Mouse (Mus musculus) midbrain, embryonic 14.5 days (tissue): Measurements from ENCODE around the gene Amz1. TPM values are rescaled to one million over a fixed set of nuclear protein-coding genes. Genes with fewer than 3 reads are reported as not detected.
A peak's percentile ranks its signal among the peaks of the same experiment; 100 is the strongest.

Source experiments
- ATAC-seq: fragments of 200-750 bp; cut with Nextera tagmentation; 2 replicates; pipeline ENCODE4 v1.8.0; 2017; ENCODE audit warnings: moderate number of reproducible peaks, moderate library complexity; ENCODE audit not compliant: low FRiP score, low TSS enrichment
- DNase-seq: peaks from one replicate; pipeline ENCODE4 v3.0.0-alpha.2; 2015
- H3K27ac ChIP-seq: fragments of 300-500 bp; sonication (generic); replicated peaks from 2 replicates; pipeline ENCODE4 v1.5.1; 2014; ENCODE audit warnings: mild to moderate bottlenecking, low read depth, low read length, moderate library complexity
- H3K27me3 ChIP-seq: fragments of 300-500 bp; sonication (generic); 2 replicates; pipeline ENCODE4 v1.6.1; 2014; ENCODE audit warnings: low read length, control low read depth, mixed read lengths; ENCODE audit not compliant: control insufficient read depth, insufficient read depth
- H3K36me3 ChIP-seq: fragments of 300-500 bp; sonication (generic); 2 replicates; pipeline ENCODE4 v1.6.1; 2014; ENCODE audit warnings: low read length, control low read depth; ENCODE audit not compliant: control insufficient read depth, insufficient read depth
- H3K4me1 ChIP-seq: fragments of 300-500 bp; sonication (generic); 2 replicates; pipeline ENCODE4 v1.6.1; 2014; ENCODE audit warnings: mild to moderate bottlenecking, antibody characterized with exemption, low read length, control low read depth; ENCODE audit not compliant: control insufficient read depth, insufficient read depth
- H3K4me2 ChIP-seq: fragments of 300-500 bp; sonication (generic); 2 replicates; pipeline ENCODE4 v1.6.1; 2014; ENCODE audit warnings: mild to moderate bottlenecking, low read length, moderate library complexity
- H3K4me3 ChIP-seq: fragments of 300-500 bp; sonication (generic); replicated peaks from 2 replicates; pipeline ENCODE4 v1.5.1; 2014; ENCODE audit warnings: low read depth, low read length
- H3K9ac ChIP-seq: fragments of 300-500 bp; sonication (generic); replicated peaks from 2 replicates; pipeline ENCODE4 v1.6.1; 2014; ENCODE audit warnings: mild to moderate bottlenecking, low read length, moderate library complexity
- H3K9me3 ChIP-seq: fragments of 300-500 bp; sonication (generic); 2 replicates; pipeline ENCODE4 v1.6.1; 2016; ENCODE audit warnings: low read length, control low read depth, mixed read lengths; ENCODE audit not compliant: control insufficient read depth
- WGBS: fragments of 180-500 bp; shearing (Covaris S2); extraction: QIAGEN DNeasy Blood & Tissue Kit; methylation state at CpG from one replicate; pipeline ENCODE4 v1.1.7; 2014; 5-methylcytosine and 5-hydroxymethylcytosine counted together
- polyA plus RNA-seq: library from polyadenylated mRNA; unstranded; fragments of >200 nt; fragmentation: Nextera tagmentation; extraction: Ambion mirVana; gene quantifications from 2 replicates; pipeline ENCODE4 v1.2.1, GENCODE M21; 2014

Amz1 gene
- 1.9 and 3.1 TPM in 2 replicates for polyA plus RNA-seq

DNA sequence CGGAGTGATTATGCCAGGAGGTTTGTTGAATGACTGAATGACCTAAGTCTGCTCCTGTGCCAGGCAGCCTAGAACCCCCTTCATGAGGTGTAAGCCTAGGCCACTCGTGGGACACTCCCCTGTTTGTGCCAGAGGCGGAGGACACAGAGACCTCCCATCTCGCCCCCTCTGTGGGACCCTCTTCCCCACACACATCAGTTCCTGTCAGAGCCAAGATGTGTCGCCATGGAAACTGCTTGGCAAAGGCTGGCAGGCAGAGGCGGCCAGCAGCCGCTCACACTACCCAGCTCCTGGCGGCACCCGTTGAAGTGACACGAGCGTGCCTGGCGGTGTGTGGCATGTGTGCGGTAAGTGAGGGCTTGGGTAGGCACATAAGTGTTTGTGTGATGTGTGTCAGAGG, at the start of gene Amz1:
Gene Amz1 (plus strand): TSS at position 306 of the 400 bp plus-strand sequence.
- H3K4me1 ChIP-seq = no peaks in the 10 kb centered on the region
- H3K9me3 ChIP-seq = no peaks in the 10 kb centered on the region
- H3K27ac ChIP-seq = no peak within 1 kb of the TSS
- 49% methylated on average over 13 of the region's 13 CpGs for WGBS
- no peaks in the 10 kb centered on the region for H3K27me3 ChIP-seq
- DNase-seq (peak; percentile 82), ATAC-seq (peak; percentile 71)
- peaks cover 5% of the 10 kb centered on the region for H3K36me3 ChIP-seq
- H3K4me2 ChIP-seq = 0 out of 2 replicates have a peak within 1 kb of the TSS, but pooled peaks have one; percentile 8
- no peak within 1 kb of the TSS for H3K9ac ChIP-seq
- H3K4me3 ChIP-seq = no peak within 1 kb of the TSS

DNA sequence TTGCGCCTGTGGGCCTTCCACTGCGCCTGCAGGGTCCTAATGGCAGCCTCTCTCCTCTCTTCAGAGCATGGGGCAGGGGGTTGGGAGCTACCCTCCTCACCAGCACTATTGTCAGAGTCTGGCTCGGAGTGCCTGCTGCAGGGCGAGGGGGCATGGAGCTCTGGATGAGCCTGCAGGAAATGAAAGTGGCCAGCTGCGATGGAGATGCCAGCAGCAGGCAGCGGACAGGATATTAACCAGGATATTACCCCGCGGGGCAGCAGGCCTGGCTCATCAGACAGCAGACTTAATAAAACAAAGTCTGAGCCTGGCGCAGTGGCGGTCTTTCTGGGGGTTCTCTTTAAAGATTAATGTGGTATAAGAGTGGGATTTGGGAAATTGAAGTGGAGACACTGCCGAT, 48.8 kb upstream of the Amz1 start:
- H3K4me3 ChIP-seq = no peak overlapping the region
- no peak overlapping the region for H3K4me2 ChIP-seq
- DNase-seq (peak; percentile 36), ATAC-seq (no peak)
- 0 out of 2 replicates have a peak overlapping the region, but pooled peaks have one; percentile 26 for H3K27ac ChIP-seq
- no peaks in the 10 kb centered on the region for H3K9me3 ChIP-seq
- WGBS = 74% methylated on average over 11 of the region's 11 CpGs
- H3K4me1 ChIP-seq = no peaks in the 10 kb centered on the region
- H3K27me3 ChIP-seq = no peaks in the 10 kb centered on the region
- H3K36me3 ChIP-seq = peaks cover 77% of the 10 kb centered on the region
- H3K9ac ChIP-seq = no peak overlapping the region

DNA sequence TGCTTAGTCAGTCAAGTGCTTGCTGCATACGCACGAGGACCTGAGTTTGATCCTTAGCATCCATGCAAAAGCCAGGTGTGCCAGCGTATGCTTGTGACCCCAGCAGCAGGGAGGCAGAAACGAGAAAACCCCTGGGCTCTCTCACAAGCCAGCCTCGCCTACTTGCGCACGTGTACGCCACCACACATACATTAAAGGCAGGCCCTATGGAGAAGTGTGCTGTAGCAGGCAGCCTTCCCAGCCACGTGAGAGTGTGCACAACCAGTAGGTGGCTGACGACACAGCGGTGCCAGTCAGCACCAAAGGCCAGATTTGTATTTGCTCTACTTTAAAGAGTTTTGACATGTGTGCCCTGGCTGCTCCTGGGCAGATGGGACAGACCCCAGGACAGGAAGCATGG, 48.3 kb upstream of the Amz1 start:
- no peaks in the 10 kb centered on the region for H3K4me1 ChIP-seq
- DNase-seq (no peak), ATAC-seq (no peak)
- no peaks in the 10 kb centered on the region for H3K9me3 ChIP-seq
- WGBS = 92% methylated on average over 11 of the region's 11 CpGs
- no peaks in the 10 kb centered on the region for H3K27me3 ChIP-seq
- H3K9ac ChIP-seq = no peak overlapping the region
- peak overlapping the region; percentile 22; the same call in 1 of the 2 replicates for H3K27ac ChIP-seq
- peaks cover 76% of the 10 kb centered on the region for H3K36me3 ChIP-seq
- no peak overlapping the region for H3K4me2 ChIP-seq
- H3K4me3 ChIP-seq = no peak overlapping the region

DNA sequence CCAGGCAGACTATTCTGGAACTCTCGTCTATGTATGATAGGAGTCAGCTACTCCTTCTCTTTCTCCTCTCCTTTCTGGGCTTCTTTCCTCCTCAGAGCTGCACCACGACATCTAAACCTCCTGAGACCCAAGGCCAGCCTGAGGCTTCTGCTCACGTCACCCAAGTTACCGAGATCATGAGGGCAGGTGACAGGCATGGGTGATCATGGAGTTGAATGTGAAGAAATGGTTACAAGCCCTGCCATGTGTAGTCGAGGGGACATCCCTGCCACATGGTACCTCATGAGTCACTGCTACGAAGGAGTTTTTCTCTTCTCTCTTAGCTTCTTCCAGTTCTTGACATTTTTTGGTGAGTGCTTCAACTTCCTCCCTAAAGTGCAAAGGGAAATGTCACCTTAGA, 46.8 kb upstream of the Amz1 start:
- H3K27ac ChIP-seq = no peak overlapping the region
- no peak overlapping the region for H3K9ac ChIP-seq
- H3K27me3 ChIP-seq = no peaks in the 10 kb centered on the region
- ATAC-seq = no peak
- H3K4me1 ChIP-seq = no peaks in the 10 kb centered on the region
- H3K36me3 ChIP-seq = peaks cover 69% of the 10 kb centered on the region
- H3K4me2 ChIP-seq = no peak overlapping the region
- H3K4me3 ChIP-seq = no peak overlapping the region
- no peak for DNase-seq
- WGBS = 93% methylated on average over 6 of the region's 6 CpGs
- H3K9me3 ChIP-seq = no peaks in the 10 kb centered on the region

DNA sequence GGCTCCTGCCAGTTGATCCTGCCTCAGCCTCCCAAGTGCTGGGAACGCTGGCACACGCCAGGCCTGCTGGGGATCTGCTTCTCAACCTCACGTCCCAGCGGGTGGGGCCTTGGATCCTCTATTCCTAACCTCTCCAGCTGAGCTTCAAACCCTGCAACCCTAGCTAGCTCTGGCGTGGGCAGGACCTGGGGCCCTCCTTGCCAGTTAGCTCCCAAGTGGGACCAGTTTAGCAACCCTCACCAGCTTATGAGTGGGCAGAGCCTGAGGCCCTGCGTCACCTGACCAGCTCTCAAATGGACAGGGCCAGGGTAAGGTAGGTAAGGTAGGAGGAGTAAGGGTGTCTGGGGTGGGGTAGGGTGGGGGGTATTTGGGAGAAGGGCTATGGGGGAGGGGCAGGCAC, 43.9 kb upstream of the Amz1 start:
- WGBS = 84% methylated on average over 6 of the region's 6 CpGs
- ATAC-seq (no peak), DNase-seq (no peak)
- H3K36me3 ChIP-seq = peaks cover 57% of the 10 kb centered on the region
- H3K9me3 ChIP-seq = no peaks in the 10 kb centered on the region
- H3K4me3 ChIP-seq = no peak overlapping the region
- no peak overlapping the region for H3K9ac ChIP-seq
- H3K4me1 ChIP-seq = no peaks in the 10 kb centered on the region
- no peaks in the 10 kb centered on the region for H3K27me3 ChIP-seq
- no peak overlapping the region for H3K27ac ChIP-seq
- no peak overlapping the region for H3K4me2 ChIP-seq

DNA sequence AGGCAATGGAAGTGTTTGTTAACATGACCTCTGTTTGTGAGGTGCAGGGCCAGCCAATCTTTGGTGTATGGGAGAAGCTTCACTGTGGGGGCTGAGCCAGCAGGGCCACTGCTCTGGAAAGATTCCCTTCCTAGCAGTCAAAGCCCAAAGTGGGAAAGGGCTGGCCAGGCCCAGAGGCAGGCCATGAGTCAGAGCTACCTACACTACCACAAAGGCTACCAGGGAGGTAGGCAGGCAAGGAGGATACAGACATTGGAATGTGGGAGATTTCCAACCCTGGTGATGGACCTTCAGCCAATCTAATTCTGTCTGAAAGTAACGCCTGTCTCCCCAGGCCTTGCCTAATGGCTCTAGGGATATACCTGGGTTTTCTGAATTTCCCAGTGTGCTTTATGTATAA, 43.0 kb upstream of the Amz1 start:
- no peak for DNase-seq
- no peak overlapping the region for H3K4me2 ChIP-seq
- ATAC-seq = no peak
- H3K9ac ChIP-seq = no peak overlapping the region
- H3K27me3 ChIP-seq = no peaks in the 10 kb centered on the region
- no peak overlapping the region for H3K4me3 ChIP-seq
- no peaks in the 10 kb centered on the region for H3K4me1 ChIP-seq
- peaks cover 53% of the 10 kb centered on the region for H3K36me3 ChIP-seq
- no peaks in the 10 kb centered on the region for H3K9me3 ChIP-seq
- no peak overlapping the region for H3K27ac ChIP-seq
- 77% methylated on average over 1 of the region's 1 CpGs for WGBS

DNA sequence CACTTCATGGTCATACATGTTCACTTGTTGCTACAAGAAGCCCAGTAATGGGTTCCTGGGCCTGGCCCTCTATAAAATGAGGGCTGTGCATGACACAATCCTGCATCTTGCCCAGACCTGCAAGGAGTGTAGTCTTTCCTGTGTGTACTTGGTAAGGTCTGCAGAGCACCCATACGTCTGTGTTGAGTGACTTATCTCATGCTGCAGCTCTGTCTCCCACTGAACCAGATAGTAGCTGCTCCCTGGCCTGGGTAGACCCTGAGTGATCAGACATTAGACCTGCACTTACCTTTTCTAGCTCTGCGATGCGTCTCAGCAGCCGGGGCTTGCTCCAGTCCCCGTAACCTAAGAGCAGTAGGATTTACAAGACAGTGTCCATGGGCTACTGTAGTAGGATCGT, 41.8 kb upstream of the Amz1 start:
- H3K9me3 ChIP-seq = no peaks in the 10 kb centered on the region
- H3K27ac ChIP-seq = no peak overlapping the region
- H3K4me2 ChIP-seq = no peak overlapping the region
- peaks cover 50% of the 10 kb centered on the region for H3K36me3 ChIP-seq
- no peak overlapping the region for H3K4me3 ChIP-seq
- H3K4me1 ChIP-seq = no peaks in the 10 kb centered on the region
- 94% methylated on average over 6 of the region's 6 CpGs for WGBS
- ATAC-seq = no peak
- DNase-seq = no peak
- H3K27me3 ChIP-seq = no peaks in the 10 kb centered on the region
- H3K9ac ChIP-seq = no peak overlapping the region

DNA sequence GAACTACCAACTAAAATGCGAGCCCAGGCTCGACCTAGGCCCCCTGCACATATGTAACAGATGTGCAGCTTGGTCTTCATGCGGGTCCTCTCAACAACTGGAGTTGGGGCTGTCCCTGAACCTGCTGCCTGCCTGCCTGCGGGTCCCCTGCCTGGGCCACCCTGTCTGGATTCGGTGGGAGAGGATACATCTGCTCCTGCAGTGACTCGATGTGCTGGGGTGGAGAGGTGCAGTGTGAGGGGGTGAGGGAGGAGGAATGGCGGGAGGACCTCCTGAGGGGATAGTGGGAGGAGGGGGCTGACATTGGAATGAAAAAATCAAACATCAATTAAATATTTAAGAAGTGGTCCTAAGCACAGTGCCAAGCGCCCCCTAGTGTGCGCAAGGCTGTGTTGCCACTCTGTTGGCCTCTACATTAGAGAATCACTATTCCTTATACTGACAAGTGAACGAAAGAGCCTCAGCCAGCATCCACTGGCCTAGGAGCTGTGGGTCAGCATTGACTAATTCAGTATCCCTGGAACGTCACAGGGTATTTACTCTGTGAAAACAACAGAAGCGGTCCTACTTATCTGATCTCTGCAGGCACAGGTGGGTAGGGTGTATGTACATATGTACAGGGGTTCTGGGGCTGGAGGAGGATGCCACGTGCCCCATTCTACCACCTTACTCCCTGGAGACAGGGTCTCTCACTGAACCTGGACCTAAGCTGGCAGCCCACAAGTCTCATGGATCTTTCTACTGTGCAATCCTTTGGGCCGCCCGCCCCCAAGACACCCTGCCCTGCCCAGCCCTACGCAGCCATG, 39.4 kb upstream of the Amz1 start:
- Histone ChIP-seq H3K4me2 (no peak overlapping the region), H3K9me3 (no peaks in the 10 kb centered on the region), H3K27ac (no peak overlapping the region), H3K27me3 (no peaks in the 10 kb centered on the region), H3K36me3 (peaks cover 49% of the 10 kb centered on the region), H3K9ac (no peak overlapping the region), H3K4me1 (no peaks in the 10 kb centered on the region), H3K4me3 (no peak overlapping the region)
- peak; percentile 87 for DNase-seq
- 57% methylated on average over 16 of the region's 16 CpGs for WGBS
- peak; percentile 50; the same call in 1 of the 2 replicates for ATAC-seq

DNA sequence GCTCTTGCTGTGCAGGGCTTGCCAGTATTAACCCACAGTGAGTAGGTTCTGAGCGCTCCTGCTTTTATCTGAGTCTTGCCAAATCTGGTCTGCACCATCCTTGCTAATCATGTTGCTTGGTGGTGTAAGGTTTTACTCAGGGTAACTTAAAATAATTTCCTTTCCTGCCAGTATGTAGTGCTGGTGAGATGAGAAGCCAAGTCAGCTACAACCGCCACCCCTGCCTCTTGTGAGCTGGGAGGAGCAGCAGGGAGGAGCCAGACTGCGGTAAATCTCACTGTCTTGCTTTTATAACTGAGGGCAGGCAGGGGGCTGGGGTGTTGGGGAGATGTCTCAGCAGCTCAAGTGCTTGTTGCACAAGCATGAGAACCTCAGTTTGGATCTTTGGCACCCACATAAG, 35.5 kb upstream of the Amz1 start:
- Histone ChIP-seq H3K4me2 (no peak overlapping the region), H3K4me3 (no peak overlapping the region), H3K27ac (no peak overlapping the region), H3K36me3 (peaks cover 58% of the 10 kb centered on the region), H3K27me3 (no peaks in the 10 kb centered on the region), H3K9ac (no peak overlapping the region), H3K9me3 (no peaks in the 10 kb centered on the region), H3K4me1 (no peaks in the 10 kb centered on the region)
- WGBS = 84% methylated on average over 3 of the region's 3 CpGs
- DNase-seq (no peak), ATAC-seq (no peak)
